9 mouse cellular contexts compared by ENCODE assay signal in genomic region chr2:21010806-21011397, GRCm38 (mm10). TPM values are rescaled to one million over a fixed set of nuclear protein-coding genes. Genes with fewer than 3 reads are reported as not detected.
DNase-seq lines count a peak whose midpoint lies in the region; ATAC-seq and TF ChIP-seq lines count a peak whose summit lies in the region.
"Had no signal": no experiment of that assay in that cellular context is flagged by ENCODE, and none has a peak within 500 bp of the region (broad histone marks: within the 10 kb centered on the region; RNA-seq: fewer than 3 reads in every experiment).

No protein-coding gene starts in this region.

- H3K4me2 ChIP-seq in liver, embryonic 11.5 days = no peak overlapping the region
- H3K4me2 ChIP-seq in liver, postnatal 0 days (ENCODE audit: low read depth, low read length) = no peak overlapping the region
- H3K4me2 ChIP-seq in forebrain, embryonic 11.5 days (ENCODE audit: low read depth, low read length, severe bottlenecking) = peak overlapping the region; percentile 27
- no peak overlapping the region; the same call in 1 of the 2 replicates for H3K4me2 ChIP-seq in intestine, embryonic 16.5 days (ENCODE audit: low read depth, low read length)

- no peaks in the 10 kb centered on the region for H3K27me3 ChIP-seq in liver, embryonic 11.5 days (replicated peaks; ENCODE audit: control insufficient read depth, insufficient read depth, low read length)
- H3K27me3 ChIP-seq in liver, postnatal 0 days (ENCODE audit: insufficient read depth, low read length) = no peaks in the 10 kb centered on the region
- H3K27me3 ChIP-seq in forebrain, embryonic 11.5 days (ENCODE audit: control insufficient read depth, insufficient read depth, low read length) = no peaks in the 10 kb centered on the region
- H3K27me3 ChIP-seq in intestine, embryonic 16.5 days (replicated peaks; ENCODE audit: control insufficient read depth, insufficient read depth, low read length) = no peaks in the 10 kb centered on the region

- no peaks in the 10 kb centered on the region for H3K4me1 ChIP-seq in liver, embryonic 11.5 days (replicated peaks; ENCODE audit: control insufficient read depth, insufficient read depth, low read length)
- H3K4me1 ChIP-seq in liver, postnatal 0 days (ENCODE audit: insufficient read depth) = no peaks in the 10 kb centered on the region
- peaks cover 17% of the 10 kb centered on the region; the same call in 1 of the 2 replicates for H3K4me1 ChIP-seq in forebrain, embryonic 11.5 days (replicated peaks; ENCODE audit: control insufficient read depth, insufficient read depth, low read length)
- H3K4me1 ChIP-seq in intestine, embryonic 16.5 days (ENCODE audit: control insufficient read depth, insufficient read depth, low read length) = 0 out of 2 replicates have a peak, but pooled peaks cover 2% of the 10 kb centered on the region

- H3K27ac ChIP-seq in liver, embryonic 11.5 days (ENCODE audit: low read depth, low read length) = no peak overlapping the region
- H3K27ac ChIP-seq in liver, postnatal 0 days (ENCODE audit: low read depth) = no peak overlapping the region
- H3K27ac ChIP-seq in forebrain, embryonic 11.5 days (ENCODE audit: low read depth, low read length) = peak overlapping the region; percentile 99
- peak overlapping the region; percentile 50; the same call in 1 of the 2 replicates for H3K27ac ChIP-seq in intestine, embryonic 16.5 days (ENCODE audit: low read length)

- no peak overlapping the region for H3K9ac ChIP-seq in liver, embryonic 11.5 days (ENCODE audit: low read depth, low read length)
- H3K9ac ChIP-seq in liver, postnatal 0 days (replicated peaks) = no peak overlapping the region
- peak overlapping the region; percentile 52 for H3K9ac ChIP-seq in forebrain, embryonic 11.5 days (ENCODE audit: low read length)
- no peak overlapping the region for H3K9ac ChIP-seq in intestine, embryonic 16.5 days (ENCODE audit: low read depth, low read length)

- no peak overlapping the region for H3K4me3 ChIP-seq in liver, embryonic 11.5 days (ENCODE audit: low read depth, low read length)
- H3K4me3 ChIP-seq in liver, postnatal 0 days (ENCODE audit: low read depth, low read length) = no peak overlapping the region
- H3K4me3 ChIP-seq in forebrain, embryonic 11.5 days (ENCODE audit: low read depth, low read length) = no peak overlapping the region
- no peak overlapping the region for H3K4me3 ChIP-seq in intestine, embryonic 16.5 days (ENCODE audit: low read length)

- peak; percentile 32 for DNase-seq in liver, embryonic 11.5 days (ENCODE audit: low spot score)
- no peak for DNase-seq in liver, postnatal 0 days
- DNase-seq in forebrain, embryonic 11.5 days (ENCODE audit: low spot score) = peak; percentile 85
- peak; percentile 61 for DNase-seq in retina, embryonic 14.5 days (ENCODE audit: low spot score)
- DNase-seq in natural killer cell, adult 2 months (ENCODE audit: low spot score in 2 of 2) = no peak
- DNase-seq in spleen, adult 18-20 months = no peak
- no peak for DNase-seq in liver

- H3K9me3 ChIP-seq in liver, embryonic 11.5 days (ENCODE audit: control insufficient read depth, low read length) = no peaks in the 10 kb centered on the region
- no peaks in the 10 kb centered on the region for H3K9me3 ChIP-seq in liver, postnatal 0 days (ENCODE audit: low read length)
- no peaks in the 10 kb centered on the region for H3K9me3 ChIP-seq in forebrain, embryonic 11.5 days (ENCODE audit: control insufficient read depth, low read length)
- no peaks in the 10 kb centered on the region for H3K9me3 ChIP-seq in intestine, embryonic 16.5 days (ENCODE audit: control insufficient read depth, low read length)

- H3K36me3 ChIP-seq in liver, embryonic 11.5 days (ENCODE audit: control insufficient read depth, insufficient read depth, low read length) = no peaks in the 10 kb centered on the region
- no peaks in the 10 kb centered on the region for H3K36me3 ChIP-seq in liver, postnatal 0 days (replicated peaks; ENCODE audit: insufficient read depth, low read length)
- H3K36me3 ChIP-seq in forebrain, embryonic 11.5 days (ENCODE audit: control insufficient read depth, insufficient read depth, low read length) = no peaks in the 10 kb centered on the region
- H3K36me3 ChIP-seq in intestine, embryonic 16.5 days (ENCODE audit: control insufficient read depth, insufficient read depth, low read length) = no peaks in the 10 kb centered on the region

- TF ChIP-seq CTCF in liver, postnatal 0 days (IDR thresholded peaks at IDR 0.05; ENCODE audit: low read depth) = no peak

- no peak for TF ChIP-seq EP300 in liver, postnatal 0 days (IDR thresholded peaks at IDR 0.05; ENCODE audit: low read depth)

- 68% methylated on average over 11 of the region's 11 CpGs for WGBS in liver, embryonic 11.5 days
- WGBS in liver, postnatal 0 days (ENCODE audit: insufficient replicate concordance) = 71% methylated on average over 11 of the region's 11 CpGs
- WGBS in forebrain, embryonic 11.5 days = 12% methylated on average over 11 of the region's 11 CpGs
- WGBS in intestine, embryonic 16.5 days = 46% methylated on average over 11 of the region's 11 CpGs

- no peak for ATAC-seq in liver, embryonic 11.5 days (replicated peaks; ENCODE audit: low FRiP score)
- no peak for ATAC-seq in liver, postnatal 0 days
- ATAC-seq in forebrain, embryonic 11.5 days (replicated peaks; ENCODE audit: low FRiP score) = peak; percentile 93
- ATAC-seq in intestine, embryonic 16.5 days = peak; percentile 92
- ATAC-seq: activated CD4-positive, CD25-positive, alpha-beta regulatory T cell, adult 4 months had no signal

RNA-seq across cellular contexts. Expression of gene Arhgap21, which starts 42.2 kb away (rescaled TPM):
- polyA plus RNA-seq in liver, embryonic 11.5 days (2014; fragmentation: Nextera tagmentation; extraction: Ambion mirVana) = 14.2 and 15.3 TPM in 2 replicates
- polyA plus RNA-seq in liver, postnatal 0 days (2015; fragmentation: Nextera tagmentation; extraction: Ambion mirVana) = 4.5 and 5.5 TPM in 2 replicates
- polyA plus RNA-seq in forebrain, embryonic 11.5 days (2014; fragmentation: Nextera tagmentation; extraction: Ambion mirVana) = 56.9 and 61.2 TPM in 2 replicates
- polyA plus RNA-seq in intestine, embryonic 16.5 days (2015; fragmentation: Nextera tagmentation; extraction: Ambion mirVana) = 7.4 and 7.7 TPM in 2 replicates

Comparison
In these comparisons a context has a peak if more than half of its experiments do, and no peak if none do; other contexts are left out.
1. DNase-seq: peak in liver, embryonic 11.5 days (single experiment), forebrain, embryonic 11.5 days (single experiment) and retina, embryonic 14.5 days (single experiment); none in liver, postnatal 0 days (single experiment), natural killer cell, adult 2 months (0 of 2), spleen, adult 18-20 months (0 of 2) and liver (single experiment).
2. ATAC-seq: peak in forebrain, embryonic 11.5 days (single experiment) and intestine, embryonic 16.5 days (single experiment); none in liver, embryonic 11.5 days (single experiment) and liver, postnatal 0 days (single experiment).
3. H3K27ac ChIP-seq: peak in forebrain, embryonic 11.5 days (single experiment) and intestine, embryonic 16.5 days (single experiment); none in liver, embryonic 11.5 days (single experiment) and liver, postnatal 0 days (single experiment).